Mouse (Mus musculus) erythroblast, embryonic 14.5 days (primary cell): ENCODE measurements around the gene Kif17. TPM values are rescaled to one million over a fixed set of nuclear protein-coding genes. Genes with fewer than 3 reads are reported as not detected.

Source experiments
- H3K27me3 ChIP-seq: 2 replicates; pipeline ENCODE4 v1.6.1; 2012; ENCODE audit warnings: inconsistent platforms; ENCODE audit not compliant: control insufficient read depth
- H3K36me3 ChIP-seq: 2 replicates; pipeline ENCODE4 v1.6.1; 2012; ENCODE audit warnings: mild to moderate bottlenecking, inconsistent platforms; ENCODE audit not compliant: control insufficient read depth
- H3K4me1 ChIP-seq: 2 replicates; pipeline ENCODE4 v1.6.1; 2012; ENCODE audit warnings: inconsistent platforms; ENCODE audit not compliant: control insufficient read depth
- H3K4me3 ChIP-seq: replicated peaks from 2 replicates; pipeline ENCODE3; 2012; ENCODE audit warnings: moderate library complexity, mild to moderate bottlenecking, inconsistent platforms
- H3K9me3 ChIP-seq: 2 replicates; pipeline ENCODE4 v1.6.1; 2012; ENCODE audit warnings: low read length, inconsistent platforms, mixed read lengths; ENCODE audit not compliant: control insufficient read depth
- GATA1 ChIP-seq: IDR thresholded peaks from 2 replicates; pipeline ENCODE4 v1.6.1; 2012; ENCODE audit warnings: low read length, inconsistent platforms, mixed read lengths
- TAL1 ChIP-seq: IDR thresholded peaks from 3 replicates; pipeline ENCODE4 v1.6.1; 2012; ENCODE audit warnings: low read length, inconsistent platforms, mixed read lengths
- polyA plus RNA-seq: library from polyadenylated mRNA; stranded (reverse); fragments of >175 nt; gene quantifications from 2 replicates; pipeline ENCODE4 v1.2.3, GENCODE M21; 2012

Kif17 gene
- polyA plus RNA-seq, 1 experiment, result 0.05 TPM

DNA sequence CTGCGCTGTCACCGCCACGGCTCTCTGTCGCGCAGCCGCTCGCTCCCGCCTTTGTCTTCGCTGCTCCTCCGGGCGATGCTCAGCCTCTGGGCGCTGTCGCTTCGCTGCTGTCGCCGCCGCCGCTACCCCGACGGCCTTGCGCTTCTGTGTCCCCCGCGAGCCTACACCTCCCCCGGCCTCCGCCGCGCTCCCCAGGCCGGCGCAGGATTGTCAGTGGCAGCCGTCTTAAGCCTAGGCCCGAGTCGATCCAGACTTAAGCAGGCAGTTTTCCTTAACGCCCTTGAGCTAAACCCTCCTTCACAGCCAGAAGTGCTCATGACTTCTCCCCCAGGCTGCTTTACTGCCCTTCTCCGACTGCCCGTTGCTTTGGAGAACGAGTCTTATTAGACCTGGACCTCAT lies 32.8 kb upstream of the Kif17 start:
- Histone ChIP-seq H3K9me3 (no peaks in the 10 kb centered on the region), H3K4me1 (peaks cover 47% of the 10 kb centered on the region), H3K4me3 (peak overlapping the region; percentile 79), H3K27me3 (no peaks in the 10 kb centered on the region), H3K36me3 (peaks cover 44% of the 10 kb centered on the region)
- no peak for TF ChIP-seq TAL1
- TF ChIP-seq GATA1, result no peak

- Histone ChIP-seq H3K9me3 (no peaks in the 10 kb centered on the region), H3K36me3 (peaks cover 51% of the 10 kb centered on the region), H3K27me3 (no peaks in the 10 kb centered on the region), H3K4me1 (peaks cover 47% of the 10 kb centered on the region), H3K4me3 (peak overlapping the region; percentile 79)
- TF ChIP-seq GATA1 (no peak), TAL1 (no peak)
Observed at GRCm38 (mm10) chr4:138217951-138218685, 32.1 kb upstream of the Kif17 start.

DNA sequence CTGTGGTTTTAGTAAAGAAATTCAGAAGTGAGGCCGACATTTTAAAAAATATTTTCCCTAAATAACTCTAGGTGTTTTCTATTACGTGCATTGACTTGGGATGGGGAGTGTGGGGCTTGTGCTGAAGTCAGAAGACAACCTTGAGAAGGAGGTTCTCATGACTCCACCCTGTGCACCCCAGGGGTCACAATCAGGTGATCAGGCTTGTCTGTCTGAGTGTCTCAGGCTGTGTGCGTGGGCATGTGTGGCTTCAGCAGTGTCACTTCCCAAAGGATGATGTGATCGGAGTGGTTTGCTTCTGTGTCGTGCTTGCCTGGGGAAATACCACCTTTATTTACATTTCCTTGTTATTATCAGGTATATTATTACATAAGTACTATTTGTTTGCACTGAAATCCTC lies 30.9 kb upstream of the Kif17 start:
- Histone ChIP-seq H3K4me3 (peak overlapping the region; percentile 79), H3K9me3 (no peaks in the 10 kb centered on the region), H3K27me3 (no peaks in the 10 kb centered on the region), H3K36me3 (peaks cover 63% of the 10 kb centered on the region), H3K4me1 (peaks cover 48% of the 10 kb centered on the region)
- TF ChIP-seq GATA1 (no peak), TAL1 (no peak)

- H3K9me3 ChIP-seq, result no peaks in the 10 kb centered on the region
- H3K4me1 ChIP-seq, result peaks cover 45% of the 10 kb centered on the region
- H3K27me3 ChIP-seq, result no peaks in the 10 kb centered on the region
- H3K4me3 ChIP-seq, result peak overlapping the region; percentile 12
- H3K36me3 ChIP-seq, result peaks cover 77% of the 10 kb centered on the region
- no peak for TF ChIP-seq TAL1
- TF ChIP-seq GATA1, result no peak
Observed at GRCm38 (mm10) chr4:138220761-138221160, 29.5 kb upstream of the Kif17 start.

- Histone ChIP-seq H3K27me3 (no peaks in the 10 kb centered on the region), H3K4me3 (no peak overlapping the region)
Observed at GRCm38 (mm10) chr4:138221406-138221805, 28.8 kb upstream of the Kif17 start.

GRCm38 (mm10) chr4:138222396-138222795 lies 27.8 kb upstream of the Kif17 start:
- peaks cover 93% of the 10 kb centered on the region for H3K36me3 ChIP-seq
- no peaks in the 10 kb centered on the region for H3K27me3 ChIP-seq
- peaks cover 40% of the 10 kb centered on the region for H3K4me1 ChIP-seq
- no peak for TF ChIP-seq TAL1
- no peak for TF ChIP-seq GATA1
- no peaks in the 10 kb centered on the region for H3K9me3 ChIP-seq
- no peak overlapping the region for H3K4me3 ChIP-seq

More at GRCm38 (mm10) chr4:138221406-138221805, 28.8 kb upstream of the Kif17 start:
- H3K36me3 ChIP-seq, result peaks cover 83% of the 10 kb centered on the region
- H3K9me3 ChIP-seq, result no peaks in the 10 kb centered on the region
- TF ChIP-seq TAL1, result no peak
- no peak for TF ChIP-seq GATA1
- peaks cover 40% of the 10 kb centered on the region for H3K4me1 ChIP-seq

DNA sequence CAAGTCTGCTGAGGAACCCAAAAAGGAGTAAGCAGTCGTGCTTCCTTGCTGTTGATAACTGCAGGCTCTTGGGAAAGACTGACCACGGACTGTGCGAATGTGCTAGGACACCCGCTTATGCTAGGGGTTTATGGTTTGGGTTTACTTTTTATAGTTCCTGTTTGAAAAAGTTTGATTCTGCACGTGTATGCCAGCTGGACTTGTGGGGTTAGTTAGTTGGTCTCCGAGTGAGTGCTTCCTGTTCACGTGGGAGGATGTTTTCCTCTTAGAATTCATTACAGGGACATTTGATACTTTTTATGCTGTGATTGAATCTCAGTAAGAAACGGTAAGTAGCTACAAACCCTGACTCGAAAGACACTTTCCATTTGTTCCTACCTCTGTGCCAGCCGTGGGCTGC lies 26.6 kb upstream of the Kif17 start:
- H3K9me3 ChIP-seq, result no peaks in the 10 kb centered on the region
- peaks cover 99% of the 10 kb centered on the region for H3K36me3 ChIP-seq
- no peak overlapping the region for H3K4me3 ChIP-seq
- no peaks in the 10 kb centered on the region for H3K27me3 ChIP-seq
- H3K4me1 ChIP-seq, result peaks cover 32% of the 10 kb centered on the region
- no peak for TF ChIP-seq TAL1
- no peak for TF ChIP-seq GATA1

- peaks cover 3% of the 10 kb centered on the region for H3K9me3 ChIP-seq
- H3K4me3 ChIP-seq, result no peak overlapping the region
- peaks cover 31% of the 10 kb centered on the region for H3K27me3 ChIP-seq
- TF ChIP-seq GATA1 (no peak), TAL1 (no peak)
- H3K4me1 ChIP-seq, result peaks cover 15% of the 10 kb centered on the region
- H3K36me3 ChIP-seq, result peaks cover 60% of the 10 kb centered on the region
Observed at GRCm38 (mm10) chr4:138246756-138247665, 3.2 kb upstream of the Kif17 start.

DNA sequence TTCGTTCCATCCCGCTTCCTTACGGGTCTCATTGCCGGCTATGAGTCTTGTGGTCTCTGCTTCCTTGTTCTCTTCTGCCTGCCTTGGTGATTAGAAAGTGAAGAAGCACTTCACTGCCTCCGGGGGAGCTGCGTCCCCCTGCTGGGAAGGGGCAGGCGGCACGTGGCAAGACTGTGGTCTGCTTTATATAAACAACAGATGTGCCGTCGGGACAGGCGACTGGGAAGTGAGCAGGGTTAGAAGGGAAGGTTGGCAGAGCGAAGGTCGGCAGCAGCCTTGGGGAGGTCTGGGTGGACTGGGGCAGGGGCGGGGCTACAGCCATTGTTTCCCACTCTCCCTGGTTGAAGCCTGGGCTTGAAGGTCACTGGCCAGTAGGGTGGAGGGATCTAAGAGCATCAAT lies 1.6 kb downstream of the Kif17 start:
- Histone ChIP-seq H3K27me3 (peaks cover 63% of the 10 kb centered on the region), H3K4me1 (peaks cover 15% of the 10 kb centered on the region), H3K4me3 (no peak overlapping the region), H3K36me3 (peaks cover 12% of the 10 kb centered on the region), H3K9me3 (peaks cover 3% of the 10 kb centered on the region; the same call in 1 of the 2 replicates)
- TF ChIP-seq TAL1 (no peak), GATA1 (no peak)
